Mouse (Mus musculus): ENCODE measurements around the gene Gm49358. TPM values are rescaled to one million over a fixed set of nuclear protein-coding genes. Genes with fewer than 3 reads are reported as not detected.

The Gm49358 gene
- not detected in 2 replicates for polyA plus RNA-seq (2012; rRNA removed)

- Histone ChIP-seq H3K27me3 (replicated peaks; ENCODE audit: control insufficient read depth, insufficient read depth, low read length) (no peaks in the 10 kb centered on the region), H3K36me3 (ENCODE audit: control insufficient read depth, insufficient read depth, low read length) (no peaks in the 10 kb centered on the region), H3K27ac (ENCODE audit: insufficient read depth, low read depth, low read length) (no peak within 1 kb of the TSS), H3K4me3 (ENCODE audit: insufficient read depth, low read depth, low read length) (no peak within 1 kb of the TSS), H3K4me1 (ENCODE audit: control insufficient read depth, insufficient read depth, low read length) (no peaks in the 10 kb centered on the region)
- DNase-seq, result no peak
- 87% methylated on average over 5 of the region's 5 CpGs for whole genome bisulfite sequencing
- TF ChIP-seq CTCF (conservative IDR thresholded peaks at IDR 0.05; ENCODE audit: insufficient read depth, insufficient read length, low read depth, low read length) (no peak), POLR2A (IDR thresholded peaks at IDR 0.05; ENCODE audit: low read depth, low read length) (no peak)
Measured at GRCm38 (mm10) chr10:86763672-86764071, at the start of gene Gm49358. Gene Gm49358 (plus strand): TSS chr10:86763972.

- no peaks in the 10 kb centered on the region for H3K27me3 ChIP-seq (replicated peaks; ENCODE audit: control insufficient read depth, insufficient read depth, low read length)
- peak overlapping the region; percentile 17; the same call in 1 of the 2 replicates for H3K4me3 ChIP-seq (ENCODE audit: insufficient read depth, low read depth, low read length)
- DNase-seq, result peak; percentile 42
- no peak for TF ChIP-seq CTCF (conservative IDR thresholded peaks at IDR 0.05; ENCODE audit: insufficient read depth, insufficient read length, low read depth, low read length)
- H3K36me3 ChIP-seq (ENCODE audit: control insufficient read depth, insufficient read depth, low read length), result no peaks in the 10 kb centered on the region
- no peaks in the 10 kb centered on the region for H3K4me1 ChIP-seq (ENCODE audit: control insufficient read depth, insufficient read depth, low read length)
- no peak overlapping the region for H3K27ac ChIP-seq (ENCODE audit: insufficient read depth, low read depth, low read length)
- 12% methylated on average over 12 of the region's 12 CpGs for WGBS
Measured at GRCm38 (mm10) chr10:86727548-86727980, 36.2 kb upstream of the Gm49358 start.

GRCm38 (mm10) chr10:86728176-86728575 lies 35.6 kb upstream of the Gm49358 start:
- WGBS, result 90% methylated on average over 3 of the region's 3 CpGs
- no peaks in the 10 kb centered on the region for H3K36me3 ChIP-seq (ENCODE audit: control insufficient read depth, insufficient read depth, low read length)
- DNase-seq, result no peak
- no peaks in the 10 kb centered on the region for H3K27me3 ChIP-seq (replicated peaks; ENCODE audit: control insufficient read depth, insufficient read depth, low read length)
- H3K4me3 ChIP-seq (ENCODE audit: insufficient read depth, low read depth, low read length), result no peak overlapping the region
- no peak overlapping the region for H3K27ac ChIP-seq (ENCODE audit: insufficient read depth, low read depth, low read length)
- TF ChIP-seq POLR2A (IDR thresholded peaks at IDR 0.05; ENCODE audit: low read depth, low read length) (no peak), CTCF (conservative IDR thresholded peaks at IDR 0.05; ENCODE audit: insufficient read depth, insufficient read length, low read depth, low read length) (no peak)
- H3K4me1 ChIP-seq (ENCODE audit: control insufficient read depth, insufficient read depth, low read length), result no peaks in the 10 kb centered on the region

- Histone ChIP-seq H3K4me3 (ENCODE audit: insufficient read depth, low read depth, low read length) (peak overlapping the region; percentile 47), H3K4me1 (ENCODE audit: control insufficient read depth, insufficient read depth, low read length) (no peaks in the 10 kb centered on the region), H3K27ac (ENCODE audit: insufficient read depth, low read depth, low read length) (no peak overlapping the region), H3K36me3 (ENCODE audit: control insufficient read depth, insufficient read depth, low read length) (no peaks in the 10 kb centered on the region), H3K27me3 (replicated peaks; ENCODE audit: control insufficient read depth, insufficient read depth, low read length) (no peaks in the 10 kb centered on the region)
- peak; percentile 84 for TF ChIP-seq CTCF (conservative IDR thresholded peaks at IDR 0.05; ENCODE audit: insufficient read depth, insufficient read length, low read depth, low read length)
- TF ChIP-seq POLR2A (IDR thresholded peaks at IDR 0.05; ENCODE audit: low read depth, low read length), result no peak
- WGBS, result 5% methylated on average over 22 of the region's 22 CpGs
- peak; percentile 88 for DNase-seq
Measured at GRCm38 (mm10) chr10:86730823-86731499, 32.8 kb upstream of the Gm49358 start.

- Histone ChIP-seq H3K27ac (ENCODE audit: insufficient read depth, low read depth, low read length) (no peak overlapping the region), H3K4me1 (ENCODE audit: control insufficient read depth, insufficient read depth, low read length) (no peaks in the 10 kb centered on the region), H3K27me3 (replicated peaks; ENCODE audit: control insufficient read depth, insufficient read depth, low read length) (no peaks in the 10 kb centered on the region), H3K4me3 (ENCODE audit: insufficient read depth, low read depth, low read length) (no peak overlapping the region), H3K36me3 (ENCODE audit: control insufficient read depth, insufficient read depth, low read length) (no peaks in the 10 kb centered on the region)
- 54% methylated on average over 2 of the region's 2 CpGs for WGBS
- TF ChIP-seq CTCF (conservative IDR thresholded peaks at IDR 0.05; ENCODE audit: insufficient read depth, insufficient read length, low read depth, low read length) (no peak), POLR2A (IDR thresholded peaks at IDR 0.05; ENCODE audit: low read depth, low read length) (no peak)
- no peak for DNase-seq
Measured at GRCm38 (mm10) chr10:86731500-86731863, 32.3 kb upstream of the Gm49358 start.

GRCm38 (mm10) chr10:86735036-86735435 lies 28.7 kb upstream of the Gm49358 start:
- no peak for DNase-seq
- 77% methylated on average over 4 of the region's 4 CpGs for WGBS
- Histone ChIP-seq H3K4me1 (ENCODE audit: control insufficient read depth, insufficient read depth, low read length) (no peaks in the 10 kb centered on the region), H3K27ac (ENCODE audit: insufficient read depth, low read depth, low read length) (no peak overlapping the region), H3K36me3 (ENCODE audit: control insufficient read depth, insufficient read depth, low read length) (no peaks in the 10 kb centered on the region), H3K27me3 (replicated peaks; ENCODE audit: control insufficient read depth, insufficient read depth, low read length) (no peaks in the 10 kb centered on the region), H3K4me3 (ENCODE audit: insufficient read depth, low read depth, low read length) (no peak overlapping the region)
- TF ChIP-seq CTCF (conservative IDR thresholded peaks at IDR 0.05; ENCODE audit: insufficient read depth, insufficient read length, low read depth, low read length) (no peak), POLR2A (IDR thresholded peaks at IDR 0.05; ENCODE audit: low read depth, low read length) (no peak)

GRCm38 (mm10) chr10:86742918-86743317 lies 20.9 kb upstream of the Gm49358 start:
- DNase-seq, result no peak
- Histone ChIP-seq H3K4me3 (ENCODE audit: insufficient read depth, low read depth, low read length) (no peak overlapping the region), H3K4me1 (ENCODE audit: control insufficient read depth, insufficient read depth, low read length) (no peaks in the 10 kb centered on the region), H3K27ac (ENCODE audit: insufficient read depth, low read depth, low read length) (no peak overlapping the region), H3K27me3 (replicated peaks; ENCODE audit: control insufficient read depth, insufficient read depth, low read length) (no peaks in the 10 kb centered on the region), H3K36me3 (ENCODE audit: control insufficient read depth, insufficient read depth, low read length) (no peaks in the 10 kb centered on the region)
- 66% methylated on average over 2 of the region's 2 CpGs for WGBS
- no peak for TF ChIP-seq POLR2A (IDR thresholded peaks at IDR 0.05; ENCODE audit: low read depth, low read length)
- no peak for TF ChIP-seq CTCF (conservative IDR thresholded peaks at IDR 0.05; ENCODE audit: insufficient read depth, insufficient read length, low read depth, low read length)
